Mouse (Mus musculus): ENCODE results near the gene Serpini1. TPM values are rescaled to one million over a fixed set of nuclear protein-coding genes. Genes with fewer than 3 reads are reported as not detected.

Gene Serpini1
- total RNA-seq, 1 experiment from 2014 or later, result 12.5 TPM

GRCm38 (mm10) chr3:75692088-75692487, 134.7 kb downstream of the Serpini1 start:
- ATAC-seq (replicated peaks in 1 of 2; ENCODE audit: insufficient read depth in 1 of 2, low FRiP score in 2 of 2, low TSS enrichment in 1 of 2, low read depth in 1 of 2, poor library complexity in 2 of 2, severe bottlenecking in 2 of 2), result peak; percentile 90

Other genes starting within 250 kb of the Serpini1 start
- 0.40 and 0.56 TPM in 2 replicates for gene Wdr49, start 75.4 kb upstream of the Serpini1 start, total RNA-seq (2017)
- gene Pdcd10, start 691 bp upstream of the Serpini1 start, total RNA-seq (2017), result 129 and 146 TPM in 2 replicates
- not detected in 2 replicates for gene Gm29133, start 190.7 kb downstream of the Serpini1 start, total RNA-seq (2017)

Measured in hematopoietic stem cell, adult 5-6 weeks (primary cell).